Mouse (Mus musculus) brain, embryonic 14.5 days (tissue): ENCODE measurements around the gene Stk24. TPM values are rescaled to one million over a fixed set of nuclear protein-coding genes. Genes with fewer than 3 reads are reported as not detected.

ENCODE experiments used
- DNase-seq: peaks from one replicate; pipeline ENCODE4 v3.0.0-alpha.2; 2011; ENCODE audit warnings: low read depth
- CTCF ChIP-seq: fragments of 200-500 bp; IDR thresholded peaks from 2 replicates; pipeline ENCODE4 v1.5.1; 2012; ENCODE audit warnings: inconsistent platforms, mild to moderate bottlenecking, moderate library complexity, borderline replicate concordance; ENCODE audit not compliant: insufficient read depth, insufficient read length; ENCODE audit errors: extremely low read depth
- POLR2A ChIP-seq: fragments of 200-500 bp; IDR thresholded peaks from 2 replicates; pipeline ENCODE4 v1.6.1; 2012; ENCODE audit warnings: mild to moderate bottlenecking, inconsistent platforms, borderline replicate concordance; ENCODE audit not compliant: poor library complexity, insufficient read depth, insufficient read length, severe bottlenecking; ENCODE audit errors: extremely low read depth
- polyA plus RNA-seq: library from polyadenylated mRNA; depleted of rRNA; stranded (reverse); fragments of >200 nt; gene quantifications from 2 replicates; pipeline ENCODE4 v1.2.3, GENCODE M21; 2012

Stk24 gene
- polyA plus RNA-seq, 1 experiment, result 29.7 TPM

- no peak for DNase-seq
- TF ChIP-seq POLR2A (no peak), CTCF (no peak)
These were observed 62.5 kb downstream of the Stk24 start for GRCm38 (mm10) chr14:121317312-121317671.

GRCm38 (mm10) chr14:121316631-121317311 is 63.0 kb downstream of the Stk24 start:
- no peak for DNase-seq
- TF ChIP-seq POLR2A (no peak), CTCF (no peak)

GRCm38 (mm10) chr14:121316136-121316535 is 63.7 kb downstream of the Stk24 start:
- peak; percentile 37 for DNase-seq

GRCm38 (mm10) chr14:121314934-121315333 is 64.9 kb downstream of the Stk24 start:
- DNase-seq, result peak; percentile 44
- TF ChIP-seq CTCF (no peak), POLR2A (no peak)

More at GRCm38 (mm10) chr14:121316136-121316535, 63.7 kb downstream of the Stk24 start:
- TF ChIP-seq POLR2A (no peak), CTCF (no peak)

GRCm38 (mm10) chr14:121313283-121313682 is 66.5 kb downstream of the Stk24 start:
- DNase-seq, result no peak
- TF ChIP-seq CTCF (no peak), POLR2A (no peak)

- no peak for DNase-seq
- TF ChIP-seq POLR2A (no peak), CTCF (no peak)
These were observed 68.7 kb downstream of the Stk24 start for GRCm38 (mm10) chr14:121311083-121311482.

- TF ChIP-seq POLR2A, result no peak
- no peak for TF ChIP-seq CTCF
- DNase-seq, result no peak
These were observed 69.3 kb downstream of the Stk24 start for GRCm38 (mm10) chr14:121310325-121311080.

GRCm38 (mm10) chr14:121309909-121310308 is 69.9 kb downstream of the Stk24 start:
- no peak for TF ChIP-seq CTCF
- no peak for TF ChIP-seq POLR2A
- no peak for DNase-seq

- TF ChIP-seq POLR2A, result no peak
- no peak for TF ChIP-seq CTCF
- DNase-seq, result no peak
These were observed 74.3 kb downstream of the Stk24 start for GRCm38 (mm10) chr14:121305316-121306064.

- TF ChIP-seq POLR2A (no peak), CTCF (no peak)
- peak; percentile 43 for DNase-seq
These were observed 75.3 kb downstream of the Stk24 start for GRCm38 (mm10) chr14:121304523-121304922.

GRCm38 (mm10) chr14:121299093-121299492 is 80.7 kb downstream of the Stk24 start:
- TF ChIP-seq POLR2A (no peak), CTCF (no peak)
- no peak for DNase-seq
